Mouse (Mus musculus) heart, embryonic 16.5 days (tissue): ENCODE data around the gene Trim5. TPM values are rescaled to one million over a fixed set of nuclear protein-coding genes. Genes with fewer than 3 reads are reported as not detected.
"Not testable (repeated sequence)": the region's sequence is repeated elsewhere in the genome, so short reads cannot be mapped to it uniquely, and the experiment has no call there.

Experiments
- ATAC-seq: fragments of 200-750 bp; cut with Nextera tagmentation; replicated peaks from 2 replicates; pipeline ENCODE4 v1.8.0; 2017; ENCODE audit warnings: moderate number of reproducible peaks; ENCODE audit not compliant: insufficient read depth, low FRiP score; ENCODE audit errors: extremely low read depth
- H3K27ac ChIP-seq: fragments of 300-500 bp; sonication (generic); 2 replicates; pipeline ENCODE4 v1.5.1; 2014; ENCODE audit warnings: mild to moderate bottlenecking, low read length, control low read depth, moderate library complexity
- H3K27me3 ChIP-seq: fragments of 300-500 bp; sonication (generic); 2 replicates; pipeline ENCODE4 v1.6.1; 2014; ENCODE audit warnings: low read length, mixed read lengths; ENCODE audit not compliant: control insufficient read depth, insufficient read depth
- H3K36me3 ChIP-seq: fragments of 300-500 bp; sonication (generic); 2 replicates; pipeline ENCODE4 v1.6.1; 2014; ENCODE audit not compliant: control insufficient read depth, insufficient read depth
- H3K4me1 ChIP-seq: fragments of 300-500 bp; sonication (generic); 2 replicates; pipeline ENCODE4 v1.6.1; 2014; ENCODE audit warnings: low read length, mixed read lengths; ENCODE audit not compliant: control insufficient read depth, insufficient read depth
- H3K4me2 ChIP-seq: fragments of 300-500 bp; sonication (generic); 2 replicates; pipeline ENCODE4 v1.6.1; 2014; ENCODE audit warnings: low read depth, mild to moderate bottlenecking, control low read depth, low read length
- H3K4me3 ChIP-seq: fragments of 300-500 bp; sonication (generic); 2 replicates; pipeline ENCODE4 v1.5.1; 2014; ENCODE audit warnings: mild to moderate bottlenecking, control low read depth, low read length
- H3K9ac ChIP-seq: fragments of 300-500 bp; sonication (generic); 2 replicates; pipeline ENCODE4 v1.6.1; 2014; ENCODE audit warnings: low read length, control low read depth
- H3K9me3 ChIP-seq: fragments of 300-500 bp; sonication (generic); replicated peaks from 2 replicates; pipeline ENCODE4 v1.6.1; 2016; ENCODE audit warnings: low read length; ENCODE audit not compliant: control insufficient read depth
- WGBS: fragments of 180-500 bp; shearing (Covaris S2); extraction: QIAGEN DNeasy Blood & Tissue Kit; methylation state at CpG from one replicate; pipeline ENCODE4 v1.1.7; 2014; 5-methylcytosine and 5-hydroxymethylcytosine counted together
- polyA plus RNA-seq: library from polyadenylated mRNA; unstranded; fragments of >200 nt; fragmentation: Nextera tagmentation; extraction: Ambion mirVana; gene quantifications from 2 replicates; pipeline ENCODE4 v1.2.1, GENCODE M21; 2015

Trim5 gene
- 0.68 and 0.74 TPM in 2 replicates for polyA plus RNA-seq

GRCm38 (mm10) chr7:104287576-104288443, at the start of gene Trim5:
Trim5 (minus strand) TSS chr7:104288094.
- not testable (repeated sequence) for H3K27me3 ChIP-seq, H3K9me3 ChIP-seq, H3K4me1 ChIP-seq, H3K36me3 ChIP-seq, H3K27ac ChIP-seq
- peak within 1 kb of the TSS; percentile 53 for H3K4me3 ChIP-seq
- peak within 1 kb of the TSS; percentile 61 for H3K4me2 ChIP-seq
- H3K9ac ChIP-seq = peak within 1 kb of the TSS; percentile 42; the same call in 1 of the 2 replicates
- peak; percentile 97 for ATAC-seq
- 26% methylated on average over 14 of the region's 14 CpGs for WGBS

- not testable (repeated sequence) for ATAC-seq, H3K4me2 ChIP-seq, H3K9me3 ChIP-seq, H3K27me3 ChIP-seq, H3K9ac ChIP-seq, H3K36me3 ChIP-seq, H3K4me1 ChIP-seq, H3K4me3 ChIP-seq, H3K27ac ChIP-seq
- WGBS = 52% methylated on average over 3 of the region's 3 CpGs
These were observed 47.7 kb upstream of the Trim5 start for GRCm38 (mm10) chr7:104335547-104335946.

GRCm38 (mm10) chr7:104329171-104329570, 41.3 kb upstream of the Trim5 start, which contains the start of gene Trim34b:
Trim34b (plus strand) TSS chr7:104329471.
- 81% methylated on average over 2 of the region's 2 CpGs for WGBS
- not testable (repeated sequence) for H3K4me2 ChIP-seq, H3K36me3 ChIP-seq, H3K4me3 ChIP-seq, H3K27ac ChIP-seq, H3K9me3 ChIP-seq, ATAC-seq, H3K9ac ChIP-seq, H3K27me3 ChIP-seq, H3K4me1 ChIP-seq

- 66% methylated on average over 9 of the region's 9 CpGs for WGBS
- Histone ChIP-seq H3K9me3 (no peaks in the 10 kb centered on the region), H3K4me3 (no peak overlapping the region), H3K4me1 (no peaks in the 10 kb centered on the region), H3K27me3 (no peaks in the 10 kb centered on the region), H3K9ac (no peak overlapping the region), H3K27ac (no peak overlapping the region), H3K4me2 (no peak overlapping the region), H3K36me3 (no peaks in the 10 kb centered on the region)
- ATAC-seq = no peak
These were observed 34.1 kb upstream of the Trim5 start for GRCm38 (mm10) chr7:104322028-104322427.

- peak within 1 kb of the TSS; percentile 69 for H3K9ac ChIP-seq
- H3K27ac ChIP-seq = peak within 1 kb of the TSS; percentile 76
- H3K4me2 ChIP-seq = peak within 1 kb of the TSS; percentile 62
- 19% methylated on average over 4 of the region's 4 CpGs for WGBS
- H3K9me3 ChIP-seq, H3K36me3 ChIP-seq, H3K4me1 ChIP-seq, H3K27me3 ChIP-seq: not testable (repeated sequence)
- H3K4me3 ChIP-seq = peak within 1 kb of the TSS; percentile 68
- ATAC-seq = peak; percentile 97
These were observed 27.6 kb upstream of the Trim5 start, which contains the start of gene Trim12a for GRCm38 (mm10) chr7:104315369-104316080. Trim12a (minus strand) TSS chr7:104315466.

GRCm38 (mm10) chr7:104314796-104315353, 27.0 kb upstream of the Trim5 start:
- H3K27ac ChIP-seq = peak overlapping the region; percentile 76
- H3K4me3 ChIP-seq = peak overlapping the region; percentile 68
- peak overlapping the region; percentile 62 for H3K4me2 ChIP-seq
- H3K36me3 ChIP-seq = no peaks in the 10 kb centered on the region
- WGBS = 5% methylated on average over 15 of the region's 15 CpGs
- no peaks in the 10 kb centered on the region for H3K4me1 ChIP-seq
- no peaks in the 10 kb centered on the region for H3K27me3 ChIP-seq
- peak; percentile 54; the same call in 1 of the 2 replicates for ATAC-seq
- H3K9me3 ChIP-seq = no peaks in the 10 kb centered on the region
- H3K9ac ChIP-seq = peak overlapping the region; percentile 69

GRCm38 (mm10) chr7:104291638-104292400, 3.9 kb upstream of the Trim5 start:
- no peaks in the 10 kb centered on the region for H3K9me3 ChIP-seq
- H3K4me3 ChIP-seq = no peak overlapping the region
- no peak overlapping the region for H3K9ac ChIP-seq
- no peaks in the 10 kb centered on the region for H3K36me3 ChIP-seq
- ATAC-seq = no peak
- H3K27me3 ChIP-seq = no peaks in the 10 kb centered on the region
- no peak overlapping the region for H3K4me2 ChIP-seq
- no peak overlapping the region for H3K27ac ChIP-seq
- WGBS = 74% methylated on average over 5 of the region's 5 CpGs
- no peaks in the 10 kb centered on the region for H3K4me1 ChIP-seq

GRCm38 (mm10) chr7:104290641-104291040, 2.7 kb upstream of the Trim5 start:
- no peaks in the 10 kb centered on the region for H3K9me3 ChIP-seq
- WGBS = 70% methylated on average over 1 of the region's 1 CpGs

More at GRCm38 (mm10) chr7:104290641-104291040, 2.7 kb upstream of the Trim5 start:
- H3K4me3 ChIP-seq = no peak overlapping the region
- H3K27ac ChIP-seq = no peak overlapping the region
- no peak for ATAC-seq
- H3K4me1 ChIP-seq = no peaks in the 10 kb centered on the region
- no peak overlapping the region for H3K4me2 ChIP-seq
- no peak overlapping the region for H3K9ac ChIP-seq
- no peaks in the 10 kb centered on the region for H3K27me3 ChIP-seq
- H3K36me3 ChIP-seq = no peaks in the 10 kb centered on the region
